Mouse (Mus musculus): Measurements from ENCODE around the gene Col23a1.

Gene Col23a1

DNA sequence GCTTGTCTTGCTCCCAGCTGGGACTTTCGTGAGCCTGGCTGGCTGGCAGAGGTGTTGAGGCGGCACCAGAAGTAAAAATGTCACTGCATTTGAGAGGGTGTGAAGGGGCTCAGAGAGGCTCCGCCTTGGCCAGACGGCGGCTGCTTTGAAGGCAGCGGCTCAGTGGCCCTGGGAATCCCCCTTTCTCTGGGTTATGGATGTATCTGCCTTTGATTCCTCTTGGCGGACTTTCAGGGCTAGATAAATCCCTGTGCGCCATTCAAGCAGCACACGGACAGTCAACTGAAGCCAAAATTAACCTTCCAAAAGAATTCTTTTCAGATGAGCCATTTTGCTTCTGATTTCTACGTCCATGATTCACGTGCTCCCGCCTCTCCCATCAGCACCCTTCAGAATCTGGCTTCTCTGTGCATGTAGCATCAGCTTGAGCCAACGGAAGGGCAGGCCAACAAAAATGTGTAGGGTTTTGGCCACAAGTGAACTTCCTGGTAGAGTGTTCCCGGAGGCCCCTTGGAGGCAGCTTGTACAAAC lies 237.0 kb downstream of the Col23a1 start:
- peak; percentile 50 for DNase-seq (ENCODE audit: extremely low read depth, low read depth, low spot score)

DNA sequence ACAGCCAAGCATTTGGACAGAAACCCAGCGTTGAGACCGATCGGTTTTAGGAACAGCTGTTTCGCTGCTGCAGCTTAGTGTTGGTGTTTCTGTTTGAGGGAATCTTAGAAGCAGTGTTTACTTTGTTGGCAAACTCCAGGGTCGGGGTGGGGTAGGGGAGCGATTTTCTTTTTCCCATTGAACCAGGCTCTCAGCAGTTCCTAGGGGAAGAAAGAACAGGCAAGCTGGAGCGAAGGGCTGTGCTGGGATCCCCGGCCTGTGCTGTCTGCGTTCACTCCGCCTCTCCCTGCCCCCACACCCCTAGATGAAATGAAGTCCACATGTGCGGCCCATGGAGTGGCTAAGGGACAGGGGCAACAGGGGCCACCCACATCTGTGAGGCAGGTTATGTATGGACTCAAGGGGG lies 243.4 kb downstream of the Col23a1 start:
- no peak for DNase-seq (ENCODE audit: extremely low read depth, low read depth, low spot score)

DNA sequence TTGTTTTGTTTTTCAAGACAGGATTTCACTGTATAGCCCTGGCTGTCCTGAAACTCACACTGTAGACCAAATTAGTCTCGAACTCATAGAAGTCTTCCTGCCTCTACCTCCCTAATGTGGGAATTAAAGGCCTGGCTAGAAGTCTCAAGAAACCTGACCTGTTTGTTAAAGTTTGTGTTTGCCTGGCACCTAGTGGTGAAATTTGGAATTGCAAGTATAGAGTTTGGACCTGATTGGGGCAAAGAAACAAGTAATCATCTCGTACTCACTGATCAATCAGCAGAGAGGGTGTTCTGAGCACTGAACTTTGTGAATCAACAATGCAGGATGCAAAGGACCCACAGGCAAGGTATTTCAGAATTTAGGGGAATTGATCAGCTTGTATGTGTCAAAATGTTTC lies 244.6 kb downstream of the Col23a1 start:
- DNase-seq (ENCODE audit: extremely low read depth, low read depth, low spot score), result no peak

DNA sequence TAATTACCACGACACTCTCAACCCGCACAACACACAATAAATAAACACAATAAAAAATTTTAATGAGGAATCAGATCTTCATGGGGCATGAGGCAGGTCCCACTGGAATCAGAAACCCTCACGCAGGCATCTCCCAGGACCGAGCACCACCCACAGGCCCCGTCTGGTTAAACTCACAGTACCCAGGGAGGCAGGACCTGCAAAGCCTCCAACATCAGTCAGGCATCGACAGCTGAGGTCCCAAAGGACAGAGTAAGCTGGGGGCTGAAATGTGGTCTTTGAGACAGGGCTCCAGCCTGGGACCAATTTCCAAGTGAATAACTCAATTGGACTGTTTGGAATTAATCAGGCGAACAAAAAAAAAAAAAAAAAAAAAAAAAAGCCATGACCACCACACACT lies 248.7 kb downstream of the Col23a1 start:
- no peak for DNase-seq (ENCODE audit: extremely low read depth, low read depth, low spot score)

DNA sequence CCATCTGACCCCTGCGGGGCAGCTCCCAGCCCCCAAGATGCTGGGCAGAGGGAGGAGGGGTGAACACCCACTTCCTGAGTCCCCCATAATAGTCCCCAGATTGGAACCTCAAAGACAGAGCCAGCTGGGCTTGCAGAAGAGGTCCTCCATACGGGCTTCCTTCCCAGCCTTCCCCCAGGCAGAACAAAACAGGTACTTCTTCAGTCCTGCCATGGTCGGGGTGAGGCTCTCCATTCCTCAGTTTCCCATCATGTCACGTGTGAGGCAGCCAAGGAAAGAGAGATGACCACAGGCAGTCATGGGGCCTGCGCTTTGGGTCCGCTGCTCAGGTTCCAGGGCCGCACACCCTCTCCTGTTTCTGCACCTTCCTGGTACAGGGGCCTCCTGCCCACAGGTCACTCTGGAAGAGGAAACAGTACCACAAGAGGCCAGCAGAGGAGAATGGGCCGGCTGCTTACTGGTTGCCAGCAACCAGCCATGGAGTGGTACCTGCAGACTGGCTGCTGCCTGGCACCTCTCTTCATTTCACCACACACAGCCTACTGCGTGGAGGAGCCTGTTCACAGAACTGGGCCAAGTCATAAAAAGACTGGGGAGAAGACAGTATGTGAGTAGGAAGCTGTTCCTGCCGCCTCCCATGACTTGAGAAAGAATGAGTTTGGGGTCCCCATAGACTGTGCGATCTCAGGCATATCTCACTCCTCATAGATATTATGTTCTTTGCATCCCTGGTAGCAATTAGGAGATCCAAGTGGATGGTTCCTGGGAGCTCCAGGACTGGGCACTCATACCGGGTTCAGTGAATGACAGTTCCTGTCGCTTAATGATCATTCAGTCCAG lies 249.4 kb downstream of the Col23a1 start:
- no peak for DNase-seq (ENCODE audit: extremely low read depth, low read depth, low spot score)

DNA sequence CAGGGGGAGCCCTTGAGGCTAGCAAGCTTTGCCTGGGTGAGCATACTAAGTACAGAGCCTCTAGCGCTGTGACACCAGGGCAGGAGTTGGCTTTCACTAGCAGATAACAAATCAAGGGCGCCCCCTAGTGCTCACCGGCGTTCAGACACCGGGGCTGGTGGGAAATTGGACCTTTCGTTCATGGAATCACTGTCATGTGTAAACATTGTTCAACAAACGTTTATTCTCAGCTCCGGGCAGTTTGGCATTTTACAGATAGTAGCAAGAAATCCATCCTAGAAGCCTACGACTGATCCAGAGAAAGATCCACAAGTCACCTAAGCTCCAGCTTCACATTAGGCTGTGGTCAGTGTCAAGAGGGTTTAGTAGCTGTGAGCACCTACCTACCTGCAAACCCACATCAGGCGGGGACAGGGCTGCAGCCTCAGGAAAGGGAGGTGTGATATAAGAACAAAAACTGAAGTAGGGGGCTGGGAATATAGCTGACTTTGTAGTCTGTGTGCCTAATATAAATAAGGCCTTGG lies 250.1 kb downstream of the Col23a1 start:
- peak; percentile 54 for DNase-seq (ENCODE audit: extremely low read depth, low read depth, low spot score)

DNA sequence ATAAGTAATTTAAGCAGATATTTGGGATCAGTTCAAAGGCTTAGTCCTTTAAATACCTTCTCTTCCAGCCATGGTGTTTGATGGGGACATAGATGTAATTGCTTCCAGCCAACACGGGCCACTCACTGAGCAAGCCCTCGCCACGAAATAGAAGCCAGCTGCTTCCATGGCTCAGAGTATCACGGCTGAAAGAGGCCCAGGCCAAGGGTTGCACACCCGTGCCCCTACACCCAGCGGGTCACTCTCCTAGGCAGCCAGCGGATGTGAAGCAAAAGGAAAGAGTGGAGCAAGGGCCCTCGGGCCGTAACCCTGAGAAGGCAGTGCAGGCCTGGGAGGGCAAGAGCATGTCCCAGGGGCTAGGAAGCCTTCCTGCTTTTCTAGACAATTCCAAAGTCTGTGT lies 252.7 kb downstream of the Col23a1 start:
- DNase-seq (ENCODE audit: extremely low read depth, low read depth, low spot score), result no peak

DNA sequence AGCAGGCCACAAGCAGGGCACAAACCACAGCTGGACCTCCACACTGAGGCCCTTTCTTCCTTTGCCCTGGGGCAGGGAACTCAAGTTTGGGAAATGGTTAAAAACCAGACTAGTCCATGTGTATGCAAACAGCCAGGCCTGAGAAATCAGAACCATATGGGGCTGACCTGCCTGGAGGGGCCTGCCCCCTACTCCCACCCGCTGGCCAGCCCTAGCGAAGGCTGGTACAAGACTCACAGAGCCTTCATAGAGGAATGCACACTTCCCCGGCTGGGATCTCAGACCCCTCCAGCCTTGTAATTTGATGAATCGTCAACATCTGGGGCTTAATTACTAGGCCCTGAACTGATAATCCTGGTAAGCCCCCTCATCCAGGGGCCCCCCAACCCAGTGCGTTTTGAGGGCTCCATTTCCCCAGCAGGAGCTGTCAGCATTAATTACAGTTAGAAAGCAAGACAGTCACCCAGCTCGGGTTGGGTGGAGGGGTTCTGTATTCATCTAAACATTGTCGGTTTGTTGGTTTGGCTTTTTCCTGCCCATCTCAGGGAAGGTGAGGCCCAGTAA lies 253.8 kb downstream of the Col23a1 start:
- DNase-seq (ENCODE audit: extremely low read depth, low read depth, low spot score), result no peak

DNA sequence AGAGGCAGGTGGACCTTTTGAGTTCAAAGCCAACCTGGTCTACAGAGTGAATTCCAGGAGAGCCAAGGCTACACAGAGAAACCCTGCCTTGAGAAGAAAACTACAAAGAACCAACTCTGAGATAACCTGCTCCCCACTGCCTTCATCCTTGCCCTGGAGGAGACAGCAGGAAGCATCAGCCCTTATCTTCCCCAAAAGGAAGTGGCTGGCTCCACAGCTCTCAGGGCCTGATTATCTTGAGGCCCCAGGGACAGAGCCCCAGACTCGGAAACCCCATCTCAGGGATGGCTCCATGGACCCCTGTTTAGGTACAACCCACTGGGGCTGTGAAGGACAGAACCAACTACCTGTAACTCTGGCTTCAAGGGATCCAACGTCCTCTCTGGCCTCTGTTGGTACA lies 254.7 kb downstream of the Col23a1 start:
- no peak for DNase-seq (ENCODE audit: extremely low read depth, low read depth, low spot score)

DNA sequence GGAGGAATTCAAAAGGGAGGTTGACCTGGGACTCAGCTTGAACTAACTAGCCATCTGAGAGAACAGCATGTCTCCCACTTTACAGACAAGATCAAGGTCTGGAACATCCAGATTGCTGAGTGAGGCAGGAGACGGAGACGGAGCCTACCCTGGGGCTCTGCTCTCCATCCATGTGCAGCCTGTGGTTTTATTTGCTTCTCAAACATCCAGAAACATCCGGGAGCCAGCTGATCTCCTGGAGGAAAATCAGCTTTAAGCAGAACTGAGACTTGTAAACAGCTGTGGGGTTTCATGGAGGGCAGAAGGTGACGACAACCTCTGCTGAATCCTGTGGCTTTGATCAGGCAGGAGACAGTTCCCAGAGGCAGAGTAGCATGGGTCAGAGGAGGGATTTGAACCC lies 256.1 kb downstream of the Col23a1 start:
- DNase-seq (ENCODE audit: extremely low read depth, low read depth, low spot score), result no peak

DNA sequence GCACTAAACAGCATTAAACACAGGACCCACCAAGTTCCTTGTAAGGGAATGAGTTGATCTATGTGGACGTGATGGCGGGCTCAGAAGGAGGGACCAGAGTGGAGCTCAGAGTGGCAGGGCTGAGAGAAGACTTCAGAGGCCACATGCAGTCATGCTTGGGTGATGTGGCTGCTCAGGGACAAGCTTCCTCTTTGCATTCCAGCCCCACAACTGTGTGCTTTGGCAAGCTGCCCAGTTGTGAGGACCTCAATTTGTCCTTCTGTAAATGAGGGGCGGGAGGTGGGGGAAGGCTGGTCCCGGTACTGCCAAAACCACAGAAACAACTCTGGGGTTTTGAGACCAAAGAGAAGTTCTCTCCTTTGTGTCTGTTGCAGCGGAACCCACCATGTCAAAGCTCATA lies 261.5 kb downstream of the Col23a1 start:
- no peak for DNase-seq (ENCODE audit: extremely low read depth, low read depth, low spot score)

DNA sequence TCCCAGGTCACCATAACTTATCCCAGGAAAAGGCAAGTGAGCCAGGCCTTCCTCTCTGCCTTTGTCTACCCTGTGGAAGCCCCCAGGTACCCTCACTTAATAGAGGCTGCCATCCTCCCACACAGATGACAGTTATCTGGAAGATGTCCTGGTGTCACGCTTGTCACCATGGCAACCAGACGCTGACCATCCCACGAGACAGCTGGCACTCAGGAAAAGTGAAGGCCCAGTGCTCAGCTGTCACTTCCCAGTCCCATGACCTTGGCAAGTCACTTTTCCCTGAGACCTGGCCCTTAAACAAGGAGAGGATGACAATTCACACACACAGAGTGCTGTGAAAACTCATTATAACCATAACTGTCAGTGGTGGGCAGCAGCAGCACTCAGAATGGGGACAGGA lies 262.4 kb downstream of the Col23a1 start:
- no peak for DNase-seq (ENCODE audit: extremely low read depth, low read depth, low spot score)

DNA sequence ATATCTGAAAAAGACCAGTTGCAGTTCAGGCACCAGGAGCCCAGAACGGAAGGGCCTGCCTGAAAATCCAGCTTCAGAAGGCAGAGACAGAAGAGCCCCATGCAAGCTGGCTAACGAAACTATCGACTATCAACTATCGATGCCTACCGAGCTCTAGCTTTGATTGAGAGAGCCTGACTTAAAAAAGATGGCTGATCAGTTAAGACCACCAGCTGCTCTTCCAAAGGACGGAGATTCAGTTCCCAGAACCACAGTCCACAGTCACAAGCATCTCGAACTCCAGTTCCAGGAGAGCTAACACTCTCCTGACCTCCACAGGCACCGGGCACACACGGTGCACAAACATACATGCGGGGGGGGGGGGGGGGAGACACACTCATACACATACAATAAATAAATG lies 264.9 kb downstream of the Col23a1 start:
- DNase-seq (ENCODE audit: extremely low read depth, low read depth, low spot score), result no peak

DNA sequence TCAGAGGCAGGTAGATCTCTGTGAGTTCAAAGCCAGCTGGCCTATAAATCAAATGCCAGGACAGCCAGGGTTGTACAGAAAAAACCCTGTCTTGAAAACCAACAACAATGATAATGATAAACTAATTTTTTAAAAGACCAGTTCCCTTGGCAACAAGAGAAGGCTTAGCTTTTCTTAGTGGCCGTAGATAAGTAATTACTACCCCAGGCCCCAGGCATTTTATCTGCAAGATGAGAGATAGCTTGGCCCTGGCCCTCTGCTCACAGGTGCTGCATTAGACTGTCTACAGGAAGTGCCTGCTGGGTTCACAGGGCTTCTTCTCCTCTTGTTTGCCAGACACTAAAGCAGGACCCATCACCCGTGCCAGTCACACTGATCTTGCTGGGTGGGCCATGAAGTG lies 265.3 kb downstream of the Col23a1 start:
- no peak for DNase-seq (ENCODE audit: extremely low read depth, low read depth, low spot score)

DNA sequence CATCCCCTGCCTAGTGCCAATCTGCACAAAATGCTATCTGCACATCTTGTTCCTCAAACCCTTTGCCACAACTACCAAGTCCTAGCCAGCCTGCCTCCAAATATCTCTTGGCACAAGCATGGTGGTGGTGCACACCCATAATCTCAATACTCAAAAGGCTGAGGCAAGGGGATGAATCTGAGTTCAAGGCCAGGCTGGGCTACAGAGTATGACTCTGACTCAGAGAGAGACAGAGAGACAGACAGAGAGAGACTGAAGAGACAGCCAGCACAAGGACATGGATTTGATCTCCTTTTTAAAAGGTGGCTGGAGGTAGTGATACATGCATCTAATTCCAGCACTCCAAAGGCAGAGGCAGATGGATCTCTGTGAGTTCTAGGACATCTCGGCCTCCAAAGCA lies 273.6 kb downstream of the Col23a1 start:
- DNase-seq (ENCODE audit: extremely low read depth, low read depth, low spot score), result no peak

DNA sequence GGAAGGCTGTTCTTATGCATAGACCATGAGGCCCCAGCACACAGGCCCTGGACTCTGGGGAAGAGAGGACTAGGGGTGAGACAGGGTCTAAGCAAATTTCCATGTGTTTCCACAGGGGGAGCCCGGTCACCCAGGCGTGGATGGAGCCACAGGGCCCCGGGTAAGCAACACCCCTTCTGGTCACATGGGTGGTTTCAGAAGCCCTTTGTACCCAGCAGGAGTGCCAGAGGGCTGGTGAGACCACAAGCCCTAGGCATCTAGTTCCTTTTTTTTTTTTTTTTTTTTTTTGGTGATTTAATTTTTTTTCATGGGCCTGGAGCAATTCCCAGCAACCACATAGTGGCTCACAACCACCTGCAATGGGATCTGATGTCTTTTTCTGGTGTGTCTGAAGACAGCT lies 275.3 kb downstream of the Col23a1 start:
- no peak for DNase-seq (ENCODE audit: extremely low read depth, low read depth, low spot score)

DNA sequence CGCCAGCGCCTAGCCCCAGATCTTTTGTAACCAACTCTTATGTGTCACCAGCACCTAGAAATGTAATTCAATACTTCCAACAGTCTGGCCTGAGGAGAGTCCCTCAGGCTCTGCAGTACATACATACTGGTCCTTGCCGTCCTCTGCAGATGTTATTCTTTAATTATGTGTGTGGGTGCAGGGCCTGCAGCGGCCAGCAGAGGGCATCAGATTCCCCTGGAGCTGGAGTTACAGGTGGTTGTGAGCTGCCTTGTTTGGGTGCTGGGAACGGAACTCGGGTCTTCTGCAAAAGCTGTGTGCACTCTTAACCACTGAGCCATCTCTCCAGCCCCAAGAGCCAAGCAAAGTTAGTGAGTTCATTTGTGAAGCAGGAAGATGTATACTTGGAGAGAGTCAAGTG lies 276.2 kb downstream of the Col23a1 start:
- no peak for DNase-seq (ENCODE audit: extremely low read depth, low read depth, low spot score)

DNA sequence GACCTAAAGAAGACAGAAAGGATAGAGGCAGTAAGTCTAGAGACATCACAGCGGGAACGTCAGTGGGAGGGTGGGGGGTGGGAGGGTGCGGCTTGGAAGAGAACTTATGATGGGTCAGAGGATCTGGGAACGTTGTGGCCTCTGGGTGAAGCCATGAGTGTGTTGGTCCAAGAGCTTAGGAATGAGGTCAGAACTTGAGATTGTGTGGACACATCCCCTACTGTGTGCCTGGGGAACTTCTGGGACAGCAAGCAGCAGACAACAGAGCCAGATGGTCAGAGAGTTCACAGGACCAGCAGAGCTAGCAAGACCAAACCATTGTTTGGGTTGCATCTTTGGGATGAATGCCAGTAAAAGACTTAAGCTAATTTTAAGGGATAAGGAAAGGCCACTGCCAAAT lies 279.1 kb downstream of the Col23a1 start:
- DNase-seq (ENCODE audit: extremely low read depth, low read depth, low spot score), result no peak

DNA sequence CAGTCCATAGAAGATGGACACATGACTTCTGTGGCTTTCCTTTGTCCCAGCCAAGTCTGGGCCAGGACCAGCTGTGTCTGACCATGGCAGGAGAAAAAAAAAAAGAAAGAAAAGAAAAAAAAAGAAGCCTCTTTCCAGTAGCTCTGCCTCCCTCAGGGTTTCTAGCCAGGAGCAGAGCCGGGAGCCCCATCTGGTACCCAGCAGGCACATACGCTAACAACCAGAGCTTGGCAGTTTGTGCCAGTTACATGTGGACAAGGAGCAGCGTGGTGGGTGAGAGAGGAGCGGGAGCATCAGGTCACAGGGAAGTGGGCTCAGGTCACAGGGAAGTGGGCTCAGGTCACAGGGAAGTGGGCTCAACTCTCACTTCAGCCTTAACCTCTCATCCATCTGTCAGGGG lies 286.7 kb downstream of the Col23a1 start:
- DNase-seq (ENCODE audit: extremely low read depth, low read depth, low spot score), result no peak

DNA sequence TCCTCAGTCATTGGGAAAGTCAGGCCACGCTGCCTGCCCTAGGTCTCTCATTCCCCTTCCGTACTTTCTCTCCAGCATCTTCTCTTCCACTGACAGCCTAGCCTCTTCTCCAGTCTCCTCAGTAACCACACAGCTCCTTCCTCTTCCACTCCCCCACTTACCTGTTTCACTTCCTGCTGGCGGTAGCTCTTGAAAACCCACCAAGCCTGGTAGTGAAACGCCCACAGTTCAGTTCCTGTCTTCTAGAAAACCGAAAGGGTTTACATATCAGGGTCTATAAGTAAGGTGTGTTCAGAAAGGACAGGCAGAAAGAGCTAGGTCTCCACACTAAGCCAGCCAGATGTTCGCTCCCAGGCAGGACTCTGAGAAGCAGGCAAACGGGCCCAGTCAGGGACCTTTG lies 287.9 kb downstream of the Col23a1 start:
- no peak for DNase-seq (ENCODE audit: extremely low read depth, low read depth, low spot score)

DNA sequence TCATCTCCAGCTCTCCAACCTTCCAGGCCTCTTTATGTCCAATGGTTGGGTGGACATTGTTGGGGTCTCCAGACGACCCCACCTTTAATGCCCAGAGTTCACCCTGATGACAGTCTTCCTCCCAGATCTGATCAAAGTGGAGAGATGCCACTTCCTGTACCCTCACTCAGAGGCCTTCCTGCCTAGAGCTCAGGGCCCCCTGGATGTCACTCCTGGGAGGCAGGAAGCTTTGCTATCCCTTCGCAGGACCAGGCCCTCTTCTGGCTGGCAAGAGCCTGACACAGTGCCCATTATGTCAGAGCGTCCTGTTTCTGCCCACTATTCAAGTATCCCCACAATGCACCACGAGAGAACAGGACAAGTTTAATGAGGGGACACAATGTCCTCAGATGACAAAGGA lies 289.3 kb downstream of the Col23a1 start:
- DNase-seq (ENCODE audit: extremely low read depth, low read depth, low spot score), result no peak

DNA sequence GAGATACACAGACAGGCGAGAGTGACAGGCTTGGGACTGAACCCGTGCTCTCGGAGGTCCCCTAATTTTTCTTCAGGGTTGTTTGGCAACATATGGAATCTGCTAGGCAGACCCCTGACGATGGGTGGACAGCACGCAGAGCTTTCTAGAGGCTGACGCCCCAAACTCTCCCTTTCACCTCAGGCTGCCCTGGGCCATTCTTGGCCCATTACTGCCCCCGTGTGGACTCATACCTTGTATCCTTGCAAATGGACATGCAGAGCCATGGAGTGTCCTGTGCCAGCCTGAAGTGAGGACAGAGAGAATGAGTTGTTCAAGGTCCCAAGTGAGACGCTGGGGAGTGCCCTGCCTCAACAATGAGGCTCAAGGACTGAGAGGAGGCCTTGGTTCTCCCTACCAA lies 293.0 kb downstream of the Col23a1 start:
- no peak for DNase-seq (ENCODE audit: extremely low read depth, low read depth, low spot score)

Measured in fat pad, adult 2 months (tissue).